Mouse (Mus musculus): ENCODE data around the gene Ripor3. TPM values are rescaled to one million over a fixed set of nuclear protein-coding genes. Genes with fewer than 3 reads are reported as not detected.
"Not testable (repeated sequence)": the region's sequence is repeated elsewhere in the genome, so short reads cannot be mapped to it uniquely, and the experiment has no call there.

Gene Ripor3
- total RNA-seq (2015; ENCODE audit: low replicate concordance) = not detected in 2 replicates
- 0.45 TPM in 1 of 2 replicates, not detected in the other for total RNA-seq (2017; ENCODE audit: low replicate concordance)

DNA sequence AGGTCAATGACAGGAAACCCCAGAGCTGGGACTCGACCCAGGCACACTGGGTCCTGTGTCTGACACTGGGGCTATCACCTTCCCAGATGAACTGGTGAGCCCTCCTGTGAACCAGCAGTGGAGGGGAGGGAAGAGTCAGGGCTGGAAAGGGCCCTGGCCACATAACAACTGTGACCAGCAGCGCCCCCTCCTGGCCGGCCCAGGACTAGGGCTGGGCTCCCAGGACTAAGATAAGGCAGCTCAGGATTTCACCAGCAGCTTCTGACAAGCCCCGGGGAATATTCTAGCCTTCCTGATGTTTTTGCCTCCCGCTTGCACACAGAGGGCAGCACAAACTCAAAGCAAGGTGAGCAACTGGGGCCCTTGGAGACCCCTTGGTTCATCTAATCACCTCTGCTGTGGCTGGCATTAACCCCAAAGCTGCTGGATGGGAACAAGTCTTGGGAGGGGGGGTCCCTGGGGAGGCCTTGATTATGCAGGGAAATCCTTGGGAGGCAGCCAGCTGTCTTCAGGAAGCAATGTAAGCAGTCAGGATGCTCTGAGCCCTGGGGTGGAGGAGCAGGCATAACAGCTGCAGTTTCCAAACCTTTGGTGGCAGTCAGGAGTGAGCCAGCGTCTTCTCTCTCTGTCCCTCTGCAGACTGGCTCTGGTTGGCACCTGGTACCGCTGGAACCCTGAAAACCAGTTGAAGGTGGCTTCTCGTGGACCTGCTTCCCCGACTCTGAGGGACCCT is at the start of gene Ripor3:
Gene Ripor3 (minus strand): TSS at position 683 of the 733 bp plus-strand sequence.
- ATAC-seq (replicated peaks; ENCODE audit: low FRiP score, poor library complexity, severe bottlenecking) = no peak

GRCm38 (mm10) chr2:168059200-168059790 is 48.9 kb upstream of the Ripor3 start:
- ATAC-seq (replicated peaks; ENCODE audit: low FRiP score, poor library complexity, severe bottlenecking) = no peak

DNA sequence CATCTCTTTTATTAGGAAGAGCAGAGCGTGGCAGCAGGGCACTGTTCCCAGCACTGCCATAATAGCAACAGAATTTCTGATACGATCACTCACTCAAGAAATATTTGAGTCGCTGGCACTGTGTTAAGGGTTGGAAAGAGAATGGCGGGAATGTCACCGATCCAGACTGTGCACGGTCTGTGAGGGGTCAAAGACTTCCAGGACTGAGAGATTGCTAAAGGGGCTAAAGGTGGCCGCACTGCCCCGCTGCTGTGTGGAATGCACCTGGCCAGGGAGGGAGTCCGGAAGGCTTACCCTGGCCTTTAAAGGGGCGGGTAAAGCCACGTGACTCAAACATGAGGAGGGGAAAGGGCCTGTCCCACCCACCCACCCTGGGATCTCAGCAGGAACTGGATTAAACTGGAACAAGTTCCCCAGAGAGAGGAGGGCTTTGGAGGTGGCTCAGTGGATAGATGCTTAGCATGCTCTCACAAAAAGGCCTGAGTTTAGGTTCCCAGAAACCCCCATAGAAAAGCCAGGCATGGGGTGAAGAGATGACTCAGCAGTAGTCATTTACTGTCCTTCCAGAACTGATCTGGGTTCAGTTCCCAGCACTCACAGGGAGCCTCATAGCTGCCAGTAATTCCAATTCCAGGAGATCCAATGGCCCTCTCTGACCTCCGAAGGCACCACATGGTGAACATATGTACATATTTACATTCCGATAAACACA is 48.2 kb upstream of the Ripor3 start:
- no peak for ATAC-seq (replicated peaks; ENCODE audit: low FRiP score, poor library complexity, severe bottlenecking)

GRCm38 (mm10) chr2:168057876-168058275 is 47.5 kb upstream of the Ripor3 start:
- not testable (repeated sequence) for ATAC-seq (replicated peaks; ENCODE audit: low FRiP score, poor library complexity, severe bottlenecking)

DNA sequence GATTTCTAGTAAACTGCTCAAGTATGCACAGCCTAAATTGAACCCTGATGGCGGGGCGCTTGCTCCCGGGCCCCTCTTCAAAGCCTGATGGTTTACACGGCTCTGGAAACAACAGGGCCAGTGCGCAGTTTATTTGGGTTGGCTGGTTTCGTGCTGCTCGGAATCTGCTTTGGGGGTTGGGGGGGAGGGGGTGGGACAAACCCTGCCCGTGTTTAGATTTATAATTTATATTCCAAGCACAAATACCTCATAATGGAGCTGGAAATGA is 46.2 kb upstream of the Ripor3 start:
- ATAC-seq (replicated peaks; ENCODE audit: low FRiP score, poor library complexity, severe bottlenecking) = no peak

- no peak for ATAC-seq (replicated peaks; ENCODE audit: low FRiP score, poor library complexity, severe bottlenecking)
These were observed 45.7 kb upstream of the Ripor3 start for GRCm38 (mm10) chr2:168055910-168056665.

DNA sequence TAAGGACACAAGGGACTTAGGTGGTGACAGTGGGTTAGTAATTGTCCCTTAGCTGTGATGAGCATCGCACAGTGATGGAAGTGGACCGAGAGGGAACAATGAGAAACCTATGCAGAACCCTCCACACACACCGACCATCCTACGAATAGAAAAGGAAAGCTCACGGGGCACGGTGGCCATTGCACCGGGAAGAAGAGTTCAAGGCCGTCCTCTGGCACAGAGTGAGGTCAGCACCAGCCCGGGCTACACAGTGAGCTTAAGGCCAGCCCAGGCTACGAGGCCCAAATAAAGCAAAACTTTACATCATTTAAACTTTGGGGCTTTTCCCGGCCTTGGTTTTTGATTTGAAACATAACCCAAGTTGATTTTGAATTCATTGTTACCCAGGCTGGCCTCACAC is 43.7 kb upstream of the Ripor3 start:
- ATAC-seq (replicated peaks; ENCODE audit: low FRiP score, poor library complexity, severe bottlenecking) = no peak

DNA sequence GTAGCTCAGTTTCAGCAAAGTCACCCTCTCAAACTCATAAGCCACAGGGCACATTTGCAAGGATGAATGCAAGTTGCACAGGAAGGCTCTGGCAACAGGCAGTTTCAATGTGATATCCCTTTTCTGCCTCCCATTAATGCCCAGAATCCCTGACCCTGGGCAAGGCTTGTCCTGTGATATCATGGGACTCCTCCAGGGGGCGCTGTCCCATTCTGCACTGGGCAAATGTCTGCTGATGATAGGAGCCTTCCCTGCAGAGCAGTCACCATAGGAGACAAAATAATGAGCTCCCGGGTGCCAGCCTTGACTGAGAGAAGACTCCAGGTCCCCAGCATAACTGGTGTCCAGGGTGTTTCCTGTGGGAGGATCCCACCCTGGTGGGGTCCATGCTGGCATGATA is 42.3 kb upstream of the Ripor3 start:
- ATAC-seq (replicated peaks; ENCODE audit: low FRiP score, poor library complexity, severe bottlenecking) = no peak

- no peak for ATAC-seq (replicated peaks; ENCODE audit: low FRiP score, poor library complexity, severe bottlenecking)
These were observed 41.7 kb upstream of the Ripor3 start for GRCm38 (mm10) chr2:168052156-168052555.

DNA sequence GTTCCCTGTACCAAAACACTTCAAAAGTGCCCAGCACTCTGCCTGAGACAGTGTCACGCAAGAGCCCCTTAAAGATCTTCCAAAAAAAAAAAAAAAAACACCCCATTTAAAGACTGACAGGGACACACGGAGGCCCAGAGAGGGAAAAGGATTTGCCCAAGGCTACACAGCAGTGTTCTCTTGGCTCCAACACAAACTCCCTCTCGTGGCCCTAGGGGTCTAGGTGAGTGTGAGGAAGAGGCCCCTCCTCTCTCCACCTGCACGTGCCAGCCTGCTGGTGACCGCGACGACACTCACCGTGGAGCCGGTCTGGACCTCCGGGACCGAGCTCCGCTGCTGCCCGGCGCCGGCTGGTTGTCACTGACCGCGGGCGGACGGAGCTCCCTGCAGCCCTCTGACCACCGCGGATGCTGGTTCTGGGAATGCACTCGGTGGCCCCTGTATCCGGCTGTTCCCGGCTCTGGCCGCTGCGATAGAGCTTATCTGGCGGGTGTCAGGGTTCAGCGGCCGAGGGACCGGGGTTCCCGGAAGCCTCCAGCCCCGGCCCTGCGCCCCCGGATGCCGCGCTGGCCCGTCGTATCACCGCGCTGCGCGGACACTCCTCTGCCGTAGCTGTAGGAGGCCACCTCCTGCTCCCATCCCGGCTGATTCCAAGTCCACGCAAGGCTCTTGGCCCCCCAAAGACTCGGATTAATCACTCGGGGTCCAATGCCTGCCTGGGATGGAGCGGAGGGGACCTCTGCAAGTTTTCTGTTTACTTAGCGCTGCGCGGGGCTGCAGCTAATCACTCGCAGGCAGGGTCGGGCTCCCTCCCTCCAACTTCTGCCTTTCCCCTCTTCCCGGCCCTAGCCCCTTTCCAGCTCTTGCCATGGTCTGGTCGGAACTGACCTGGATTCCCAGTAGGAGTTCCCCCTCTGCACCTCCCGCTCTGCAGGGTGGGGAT is 39.9 kb upstream of the Ripor3 start:
- ATAC-seq (replicated peaks; ENCODE audit: low FRiP score, poor library complexity, severe bottlenecking) = no peak

GRCm38 (mm10) chr2:168049002-168049635 is 38.7 kb upstream of the Ripor3 start:
- no peak for ATAC-seq (replicated peaks; ENCODE audit: low FRiP score, poor library complexity, severe bottlenecking)

DNA sequence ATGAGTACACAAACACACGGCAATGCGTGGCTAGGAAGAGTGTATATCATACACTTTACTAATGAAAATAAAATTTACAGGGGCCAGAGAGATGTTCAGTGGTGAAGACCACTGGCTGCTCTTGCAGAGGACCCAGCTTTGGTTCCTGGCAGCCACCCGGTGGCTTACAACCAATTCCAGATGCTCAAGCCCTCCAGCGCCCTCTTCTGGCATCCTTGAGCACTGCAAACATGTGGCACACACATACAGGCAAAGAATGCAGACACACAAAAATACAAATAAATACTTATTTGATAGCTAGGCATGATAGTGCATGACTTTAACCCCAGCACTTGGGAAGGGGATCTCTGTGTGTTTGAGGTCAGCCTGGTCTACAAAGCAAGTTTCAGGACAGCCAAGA is 36.0 kb upstream of the Ripor3 start:
- no peak for ATAC-seq (replicated peaks; ENCODE audit: low FRiP score, poor library complexity, severe bottlenecking)

- ATAC-seq (replicated peaks; ENCODE audit: low FRiP score, poor library complexity, severe bottlenecking) = no peak
These were observed 35.4 kb upstream of the Ripor3 start for GRCm38 (mm10) chr2:168045771-168046170.

DNA sequence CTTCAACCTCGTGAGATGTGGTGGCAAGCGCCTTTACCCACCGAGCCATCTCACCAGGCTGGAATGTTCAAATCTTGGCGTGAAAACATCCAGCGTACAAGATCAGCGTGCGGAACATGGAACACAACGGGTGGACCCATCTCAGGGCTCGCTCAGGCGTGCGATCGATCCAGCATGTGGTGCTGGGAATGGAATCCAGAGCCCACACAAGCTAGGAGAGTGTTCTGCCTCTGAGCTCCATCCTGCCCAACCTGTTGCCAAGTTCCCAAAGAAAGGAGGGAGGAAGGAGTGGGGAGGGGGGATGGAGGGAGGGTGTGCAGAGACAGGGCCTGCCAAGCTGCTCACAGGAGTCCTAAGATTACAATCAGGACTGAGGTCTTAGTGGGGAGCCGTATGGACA is 34.9 kb upstream of the Ripor3 start:
- ATAC-seq (replicated peaks; ENCODE audit: low FRiP score, poor library complexity, severe bottlenecking) = no peak

DNA sequence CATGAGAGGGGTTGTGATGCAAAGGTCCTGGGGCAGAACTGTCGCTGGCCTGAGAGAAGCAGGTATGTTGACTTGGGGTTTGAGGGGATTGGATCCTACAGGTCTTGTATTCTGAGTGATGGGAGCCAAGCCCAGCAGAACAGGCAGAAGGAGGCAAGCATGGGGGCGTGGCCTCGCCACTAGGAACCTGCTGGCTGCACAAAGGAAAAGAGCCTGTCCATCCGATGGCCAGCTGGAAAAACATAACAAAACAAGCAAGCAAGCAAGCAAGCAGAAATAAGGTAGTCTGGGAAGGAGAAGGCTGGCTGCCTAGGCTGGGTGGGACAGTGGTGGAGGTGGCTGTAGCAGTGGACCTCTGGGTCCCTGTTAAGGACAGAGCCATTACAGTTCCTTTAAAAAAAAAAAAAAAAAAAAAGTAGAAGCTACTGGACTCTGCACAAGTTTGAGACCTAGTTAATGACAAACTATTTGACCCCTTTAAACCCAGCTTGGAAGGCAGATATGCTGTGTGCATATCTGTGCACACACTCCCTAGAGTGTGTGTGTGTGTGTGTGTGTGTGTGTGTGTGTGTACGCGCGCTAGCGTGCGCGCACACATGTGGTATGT is 34.4 kb upstream of the Ripor3 start:
- ATAC-seq (replicated peaks; ENCODE audit: low FRiP score, poor library complexity, severe bottlenecking) = no peak

DNA sequence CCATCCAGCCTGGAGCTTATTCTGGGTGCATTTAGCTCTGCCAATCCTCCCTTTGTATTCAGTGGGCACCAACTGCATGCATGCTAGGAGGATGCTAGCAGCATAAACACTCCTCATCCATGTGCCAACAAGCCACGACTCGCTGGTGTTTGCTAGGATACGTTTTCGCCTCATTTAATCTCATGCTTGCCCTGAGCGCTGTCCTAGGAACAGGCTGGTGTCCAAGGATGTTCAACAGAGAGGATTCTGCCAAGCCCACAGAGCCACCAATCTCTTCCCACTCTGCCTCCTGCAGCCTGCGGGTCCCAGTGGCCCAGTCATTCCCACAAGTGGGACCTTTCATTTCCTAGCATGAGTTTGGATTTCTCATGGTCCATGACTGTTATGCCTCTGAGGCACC is 31.6 kb upstream of the Ripor3 start:
- ATAC-seq (replicated peaks; ENCODE audit: low FRiP score, poor library complexity, severe bottlenecking) = no peak

DNA sequence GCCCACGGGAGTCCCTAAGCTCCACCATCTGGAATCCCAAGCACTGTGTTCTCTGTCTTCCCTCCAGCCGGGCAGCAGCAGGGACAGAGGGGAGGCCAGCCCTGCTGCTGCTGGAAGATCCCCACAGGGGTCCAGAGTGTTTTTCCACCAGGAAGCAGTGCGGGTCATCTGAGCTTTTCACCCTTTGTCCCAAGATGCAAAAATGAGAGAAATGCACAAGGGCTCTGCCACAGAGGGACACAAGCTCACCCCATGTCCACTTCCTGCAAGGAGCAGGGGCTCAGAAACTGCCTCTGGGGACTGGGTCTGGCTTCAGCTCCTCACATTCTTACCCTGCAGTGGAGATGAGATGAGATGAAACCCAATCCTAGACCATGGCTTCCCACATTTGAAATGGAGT is 30.3 kb upstream of the Ripor3 start:
- ATAC-seq (replicated peaks; ENCODE audit: low FRiP score, poor library complexity, severe bottlenecking) = no peak

- no peak for ATAC-seq (replicated peaks; ENCODE audit: low FRiP score, poor library complexity, severe bottlenecking)
These were observed 26.6 kb upstream of the Ripor3 start for GRCm38 (mm10) chr2:168037063-168037462.

GRCm38 (mm10) chr2:168035907-168036306 is 25.5 kb upstream of the Ripor3 start:
- ATAC-seq (replicated peaks; ENCODE audit: low FRiP score, poor library complexity, severe bottlenecking) = no peak
